Mouse (Mus musculus): ENCODE results near the gene Kmt5b. TPM values are rescaled to one million over a fixed set of nuclear protein-coding genes. Genes with fewer than 3 reads are reported as not detected.

Kmt5b gene
- polyA plus RNA-seq, 1 experiment = 37.2 TPM

GRCm38 (mm10) chr19:3767781-3768696 lies 818 bp downstream of the Kmt5b start:
- peak; percentile 49 to 88 for DNase-seq (ENCODE audit: extremely low spot score in 1 of 2, low spot score in 1 of 2)

GRCm38 (mm10) chr19:3768697-3769383 lies 1.6 kb downstream of the Kmt5b start:
- DNase-seq (ENCODE audit: extremely low spot score in 1 of 2, low spot score in 1 of 2) = peak; percentile 79 to 90

- no peak for DNase-seq (ENCODE audit: extremely low spot score in 1 of 2, low spot score in 1 of 2)
Observed at GRCm38 (mm10) chr19:3769533-3769932, 2.3 kb downstream of the Kmt5b start.

GRCm38 (mm10) chr19:3774159-3774558 lies 6.9 kb downstream of the Kmt5b start:
- peak in 1 of 2 experiments; percentile 26 for DNase-seq (ENCODE audit: extremely low spot score in 1 of 2, low spot score in 1 of 2)

- no peak for DNase-seq (ENCODE audit: extremely low spot score in 1 of 2, low spot score in 1 of 2)
Observed at GRCm38 (mm10) chr19:3778713-3779112, 11.5 kb downstream of the Kmt5b start.

DNA sequence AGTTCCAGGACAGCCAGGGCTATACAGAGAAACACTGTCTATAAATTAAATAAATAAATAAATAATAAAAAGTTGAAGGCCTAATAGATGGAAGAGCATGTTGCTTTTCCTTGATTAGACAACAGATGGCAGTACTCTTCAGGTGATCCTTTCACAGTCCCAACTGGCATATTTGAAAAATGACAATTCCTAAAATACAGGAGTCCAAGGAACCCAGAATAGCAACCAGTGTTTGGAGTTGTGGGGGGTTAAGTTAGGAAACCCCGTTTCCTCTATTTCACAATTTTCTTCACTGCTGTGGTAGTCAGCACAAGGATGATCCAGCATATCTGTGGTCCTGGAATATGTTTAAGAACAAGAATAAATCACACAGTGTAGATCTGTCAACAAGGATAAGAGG lies 22.9 kb downstream of the Kmt5b start:
- no peak for DNase-seq (ENCODE audit: extremely low spot score in 1 of 2, low spot score in 1 of 2)

- no peak for DNase-seq (ENCODE audit: extremely low spot score in 1 of 2, low spot score in 1 of 2)
Observed at GRCm38 (mm10) chr19:3805526-3805925, 38.3 kb downstream of the Kmt5b start.

DNA sequence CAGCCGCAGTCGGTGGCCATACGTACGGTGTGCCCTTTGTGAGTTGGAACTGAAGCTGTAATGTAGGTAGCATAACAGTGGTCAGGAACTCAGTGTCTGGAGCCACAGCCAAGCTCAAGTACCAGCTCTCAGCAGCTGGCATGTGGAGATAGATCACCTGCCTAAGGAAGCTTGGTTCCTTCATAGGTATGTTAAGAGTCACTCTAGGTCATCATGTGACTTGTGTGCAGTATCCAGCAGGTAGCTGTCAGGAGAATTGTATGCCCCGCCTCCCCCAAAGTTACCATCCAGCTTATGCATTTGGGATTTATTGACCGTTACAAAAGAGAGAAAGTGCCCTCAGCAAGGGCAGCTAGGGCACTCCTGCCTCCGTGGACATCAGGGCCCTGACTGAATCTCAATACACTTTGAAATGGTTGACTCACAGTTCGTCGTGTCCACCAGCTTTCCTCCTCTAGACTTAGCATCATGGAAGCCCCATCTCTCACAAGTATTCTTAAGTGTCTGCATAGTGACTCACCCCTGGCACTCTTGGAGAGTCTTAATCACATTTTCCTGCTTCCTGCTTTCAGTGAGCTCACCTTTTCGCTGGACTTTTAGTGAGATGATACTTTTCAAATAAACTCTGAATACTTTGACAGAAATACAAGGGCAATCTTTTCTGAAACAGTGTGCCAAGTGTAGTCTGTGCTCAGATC lies 43.5 kb downstream of the Kmt5b start:
- DNase-seq (ENCODE audit: extremely low spot score in 1 of 2, low spot score in 1 of 2) = no peak

GRCm38 (mm10) chr19:3814461-3814860 lies 47.2 kb downstream of the Kmt5b start:
- peak in 1 of 2 experiments; percentile 20 for DNase-seq (ENCODE audit: extremely low spot score in 1 of 2, low spot score in 1 of 2)

- DNase-seq (ENCODE audit: extremely low spot score in 1 of 2, low spot score in 1 of 2) = no peak
Observed at GRCm38 (mm10) chr19:3815824-3816223, 48.6 kb downstream of the Kmt5b start.

- DNase-seq (ENCODE audit: extremely low spot score in 1 of 2, low spot score in 1 of 2) = no peak
Observed at GRCm38 (mm10) chr19:3819080-3819479, 51.9 kb downstream of the Kmt5b start.

DNA sequence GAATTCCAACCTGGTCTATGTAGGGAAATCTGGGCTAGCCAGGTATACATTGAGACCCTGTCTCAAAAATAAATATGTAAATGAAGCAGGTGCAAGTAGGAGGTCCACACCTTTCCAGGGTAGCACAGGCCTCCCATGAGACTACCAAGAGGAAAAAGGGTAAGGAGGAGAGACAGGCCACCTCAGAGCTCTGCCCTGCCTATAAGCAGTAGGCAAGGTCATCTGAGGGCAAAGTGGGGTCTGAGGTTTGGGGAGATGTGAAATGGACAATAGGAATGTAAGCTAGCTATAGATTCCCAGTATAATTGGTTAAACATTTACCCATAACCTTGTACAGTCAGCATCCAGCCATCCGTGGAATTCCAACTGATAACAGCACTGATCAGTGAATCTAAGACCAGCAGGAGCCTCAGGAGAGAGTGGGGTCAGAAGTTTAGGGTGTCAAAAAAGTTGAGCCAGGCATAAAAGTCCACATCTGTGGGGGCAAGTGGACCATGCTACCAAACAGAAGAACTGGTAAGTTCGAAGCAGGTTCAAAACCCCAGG lies 52.8 kb downstream of the Kmt5b start:
- no peak for DNase-seq (ENCODE audit: extremely low spot score in 1 of 2, low spot score in 1 of 2)

DNA sequence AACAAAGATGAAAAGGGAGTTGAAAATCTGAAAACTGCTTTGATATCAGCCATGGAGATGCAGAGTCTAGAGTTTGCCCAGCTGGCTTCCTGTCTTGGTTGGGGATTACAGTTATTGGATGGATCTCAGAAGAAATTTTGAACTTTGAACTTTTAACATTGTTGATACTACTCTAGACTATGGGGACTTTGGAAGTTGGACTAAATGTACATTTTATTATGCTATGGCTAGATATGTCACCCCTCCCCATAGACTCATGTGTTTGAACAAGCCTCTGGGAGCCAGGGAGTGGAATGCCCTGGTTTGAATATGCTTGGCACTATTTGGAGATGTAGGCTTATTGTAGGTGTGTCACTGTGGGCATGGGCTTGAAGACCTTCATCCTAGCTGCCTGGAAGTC lies 57.8 kb downstream of the Kmt5b start:
- DNase-seq (ENCODE audit: extremely low spot score in 1 of 2, low spot score in 1 of 2) = no peak

DNA sequence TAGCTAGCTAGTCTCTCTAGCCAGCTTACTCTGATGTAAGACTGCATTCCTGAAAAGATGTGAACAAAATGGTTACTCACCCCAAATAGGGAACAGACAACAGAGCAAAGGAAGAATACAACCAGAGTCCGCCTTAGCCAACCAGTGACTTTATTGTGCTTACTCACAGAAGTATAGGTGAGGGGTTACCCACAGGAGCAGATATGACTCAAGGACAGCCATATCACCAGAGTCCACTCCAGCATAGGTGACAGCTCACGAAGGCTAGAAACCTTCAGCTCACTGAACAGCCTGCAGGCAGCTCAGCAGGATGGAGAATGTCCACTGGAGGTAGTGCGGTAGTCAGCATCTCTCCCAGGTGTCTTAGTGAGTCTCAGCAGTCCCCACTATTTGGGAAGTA lies 62.6 kb downstream of the Kmt5b start:
- DNase-seq (ENCODE audit: extremely low spot score in 1 of 2, low spot score in 1 of 2) = no peak

GRCm38 (mm10) chr19:3831716-3832115 lies 64.5 kb downstream of the Kmt5b start:
- no peak for DNase-seq (ENCODE audit: extremely low spot score in 1 of 2, low spot score in 1 of 2)

DNA sequence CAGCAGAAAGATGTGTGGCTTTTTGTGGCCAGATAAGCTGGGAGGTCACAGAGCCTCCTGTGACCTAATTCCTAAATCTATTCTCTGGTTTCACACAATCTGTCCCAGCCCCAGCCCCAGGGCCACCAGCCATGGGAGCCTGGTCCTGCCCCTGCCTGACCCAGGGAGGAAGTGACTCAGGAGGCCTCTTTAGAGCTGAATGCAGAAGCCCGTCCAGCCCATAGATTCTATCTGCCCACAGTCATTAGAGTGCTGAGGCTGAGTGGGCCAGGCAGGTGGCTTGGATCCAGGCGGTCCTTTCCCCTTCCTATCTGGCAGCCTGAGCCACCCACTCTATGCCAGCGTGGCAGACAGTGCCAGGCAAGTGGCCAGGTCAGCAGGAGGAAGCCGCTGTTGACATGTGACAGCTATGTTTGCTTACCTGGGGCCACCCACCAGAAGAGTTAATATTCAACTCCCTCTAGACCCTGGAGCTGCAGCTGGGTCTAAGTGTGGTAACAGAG lies 65.7 kb downstream of the Kmt5b start:
- no peak for DNase-seq (ENCODE audit: extremely low spot score in 1 of 2, low spot score in 1 of 2)

GRCm38 (mm10) chr19:3834301-3834700 lies 67.1 kb downstream of the Kmt5b start:
- DNase-seq (ENCODE audit: extremely low spot score in 1 of 2, low spot score in 1 of 2) = no peak

GRCm38 (mm10) chr19:3836791-3837190 lies 69.6 kb downstream of the Kmt5b start:
- no peak for DNase-seq (ENCODE audit: extremely low spot score in 1 of 2, low spot score in 1 of 2)

- no peak for DNase-seq (ENCODE audit: extremely low spot score in 1 of 2, low spot score in 1 of 2)
Observed at GRCm38 (mm10) chr19:3838931-3839330, 71.7 kb downstream of the Kmt5b start.

- DNase-seq (ENCODE audit: extremely low spot score in 1 of 2, low spot score in 1 of 2) = no peak
Observed at GRCm38 (mm10) chr19:3839686-3840085, 72.5 kb downstream of the Kmt5b start.

- DNase-seq (ENCODE audit: extremely low spot score in 1 of 2, low spot score in 1 of 2) = no peak
Observed at GRCm38 (mm10) chr19:3840214-3840651, 73.0 kb downstream of the Kmt5b start.

Measured in frontal cortex, adult 2 months (tissue).